18 mouse cellular contexts compared by ENCODE assay signal in the genomic region with DNA sequence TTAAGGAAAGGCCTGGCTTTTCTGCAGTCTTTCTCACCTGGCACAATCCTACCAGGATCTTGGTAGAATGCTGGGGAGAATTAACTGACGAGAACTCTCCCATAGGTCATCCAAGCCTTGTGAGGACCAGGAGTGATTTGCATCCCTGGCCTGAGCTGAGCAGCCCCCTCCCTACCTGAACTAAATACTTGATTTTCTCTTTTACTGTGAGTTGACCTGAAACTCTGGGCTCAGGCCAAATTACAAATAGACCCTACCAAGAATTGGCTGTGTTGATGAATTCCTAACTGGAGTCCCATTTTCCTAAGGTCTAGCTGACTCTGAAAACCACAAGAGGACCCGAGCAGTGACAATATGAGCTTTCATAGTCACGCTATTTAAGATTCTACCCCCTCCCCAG. TPM values are rescaled to one million over a fixed set of nuclear protein-coding genes. Genes with fewer than 3 reads are reported as not detected.
DNase-seq lines count a peak whose midpoint lies in the region; ATAC-seq and TF ChIP-seq lines count a peak whose summit lies in the region.
"Had no signal": no experiment of that assay in that cellular context is flagged by ENCODE, and none has a peak within 500 bp of the region (broad histone marks: within the 10 kb centered on the region; RNA-seq: fewer than 3 reads in every experiment).

No protein-coding gene starts in this region.

- no peaks in the 10 kb centered on the region for H3K36me3 ChIP-seq in hindbrain, embryonic 16.5 days (ENCODE audit: control insufficient read depth, insufficient read depth, low read length)
- H3K36me3 ChIP-seq in hindbrain, embryonic 10.5 days = no peaks in the 10 kb centered on the region
- no peaks in the 10 kb centered on the region for H3K36me3 ChIP-seq in midbrain, postnatal 0 days (ENCODE audit: insufficient read depth, low read length)
- H3K36me3 ChIP-seq in midbrain, embryonic 13.5 days = no peaks in the 10 kb centered on the region
- H3K36me3 ChIP-seq: hindbrain, embryonic 15.5 days; limb, embryonic 12.5 days; liver, embryonic 15.5 days; midbrain, embryonic 10.5 days; neural tube, embryonic 12.5 days had no signal

- peak; percentile 70; the same call in 1 of the 2 replicates for ATAC-seq in hindbrain, embryonic 16.5 days
- no peak for ATAC-seq in midbrain, postnatal 0 days (ENCODE audit: low FRiP score)
- no peak for ATAC-seq in midbrain, embryonic 13.5 days
- ATAC-seq: forebrain, embryonic 14.5 days; intestine, postnatal 0 days had no signal

- no peaks in the 10 kb centered on the region; the same call in 1 of the 2 replicates for H3K4me1 ChIP-seq in hindbrain, embryonic 16.5 days (ENCODE audit: control insufficient read depth, insufficient read depth, low read depth, low read length)
- H3K4me1 ChIP-seq in hindbrain, embryonic 10.5 days (replicated peaks) = no peaks in the 10 kb centered on the region
- H3K4me1 ChIP-seq in midbrain, postnatal 0 days (ENCODE audit: insufficient read depth, low read length) = no peaks in the 10 kb centered on the region
- no peaks in the 10 kb centered on the region for H3K4me1 ChIP-seq in midbrain, embryonic 13.5 days (replicated peaks)
- H3K4me1 ChIP-seq: liver, embryonic 15.5 days; midbrain, embryonic 10.5 days; neural tube, embryonic 12.5 days had no signal

- TF ChIP-seq CTCF in gastrocnemius, adult 2 months (IDR thresholded peaks at IDR 0.05) = no peak
- no peak for TF ChIP-seq CTCF in midbrain, postnatal 0 days (IDR thresholded peaks at IDR 0.05)

- no peak for DNase-seq in gastrocnemius, adult 2 months
- DNase-seq in gastrocnemius, postnatal 14 days = no peak
- DNase-seq in hindbrain, embryonic 10.5 days (ENCODE audit: low spot score) = no peak
- DNase-seq in midbrain, postnatal 0 days (ENCODE audit: low spot score) = peak; percentile 24
- no peak for DNase-seq in frontal cortex, postnatal 14 days (ENCODE audit: low spot score in 2 of 2)
- DNase-seq: cerebellum, postnatal 36 days; gastrocnemius, postnatal 36 days; right cerebral cortex, adult 18-20 months had no signal

- H3K4me2 ChIP-seq in hindbrain, embryonic 16.5 days (ENCODE audit: low read length) = no peak overlapping the region
- no peak overlapping the region for H3K4me2 ChIP-seq in midbrain, postnatal 0 days (ENCODE audit: low read depth, low read length, poor library complexity, severe bottlenecking)
- no peak overlapping the region for H3K4me2 ChIP-seq in midbrain, embryonic 13.5 days (replicated peaks)
- H3K4me2 ChIP-seq: hindbrain, embryonic 15.5 days; limb, embryonic 12.5 days; liver, embryonic 15.5 days; neural tube, embryonic 12.5 days had no signal

- H3K9me3 ChIP-seq in hindbrain, embryonic 16.5 days (ENCODE audit: control insufficient read depth, low read length) = no peaks in the 10 kb centered on the region
- 0 out of 2 replicates have a peak, but pooled peaks cover 4% of the 10 kb centered on the region for H3K9me3 ChIP-seq in hindbrain, embryonic 10.5 days
- no peaks in the 10 kb centered on the region for H3K9me3 ChIP-seq in midbrain, postnatal 0 days (ENCODE audit: low read length)
- 0 out of 2 replicates have a peak, but pooled peaks cover 5% of the 10 kb centered on the region for H3K9me3 ChIP-seq in midbrain, embryonic 13.5 days
- H3K9me3 ChIP-seq: hindbrain, embryonic 15.5 days; liver, embryonic 15.5 days; neural tube, embryonic 12.5 days had no signal

- H3K9ac ChIP-seq in hindbrain, embryonic 16.5 days (ENCODE audit: low read depth, low read length) = no peak overlapping the region
- no peak overlapping the region for H3K9ac ChIP-seq in midbrain, postnatal 0 days (replicated peaks; ENCODE audit: low read length, poor library complexity, severe bottlenecking)
- no peak overlapping the region for H3K9ac ChIP-seq in midbrain, embryonic 13.5 days (replicated peaks)
- H3K9ac ChIP-seq: hindbrain, embryonic 15.5 days; limb, embryonic 12.5 days; liver, embryonic 15.5 days; neural tube, embryonic 12.5 days had no signal

- no peak overlapping the region for H3K4me3 ChIP-seq in gastrocnemius, adult 2 months
- H3K4me3 ChIP-seq in hindbrain, embryonic 16.5 days (ENCODE audit: low read length) = no peak overlapping the region
- H3K4me3 ChIP-seq in hindbrain, embryonic 10.5 days = no peak overlapping the region
- no peak overlapping the region for H3K4me3 ChIP-seq in midbrain, postnatal 0 days (ENCODE audit: low read depth, low read length)
- no peak overlapping the region for H3K4me3 ChIP-seq in midbrain, embryonic 13.5 days (replicated peaks)
- H3K4me3 ChIP-seq: hindbrain, embryonic 15.5 days; limb, embryonic 12.5 days; liver, embryonic 15.5 days; midbrain, embryonic 10.5 days; neural tube, embryonic 12.5 days had no signal

- H3K27me3 ChIP-seq in hindbrain, embryonic 16.5 days (replicated peaks; ENCODE audit: control insufficient read depth, insufficient read depth, low read length) = no peaks in the 10 kb centered on the region
- no peaks in the 10 kb centered on the region for H3K27me3 ChIP-seq in hindbrain, embryonic 10.5 days (ENCODE audit: insufficient read depth, poor library complexity, severe bottlenecking)
- no peaks in the 10 kb centered on the region for H3K27me3 ChIP-seq in midbrain, postnatal 0 days (ENCODE audit: insufficient read depth, low read length)
- H3K27me3 ChIP-seq in midbrain, embryonic 13.5 days = no peaks in the 10 kb centered on the region
- H3K27me3 ChIP-seq: hindbrain, embryonic 15.5 days; limb, embryonic 12.5 days; liver, embryonic 15.5 days; neural tube, embryonic 12.5 days had no signal

- intact Hi-C loops in gastrocnemius, adult 2 months (cut with DNase I) = no loop called here
- intact Hi-C loops in gastrocnemius, postnatal 14 days (cut with DNase I; ENCODE audit: low total_unique reads) = no loop called here

- WGBS in hindbrain, embryonic 16.5 days = 61% methylated on average over 3 of the region's 3 CpGs
- WGBS in hindbrain, embryonic 10.5 days = 72% methylated on average over 3 of the region's 3 CpGs
- WGBS in midbrain, postnatal 0 days = 73% methylated on average over 3 of the region's 3 CpGs
- WGBS in midbrain, embryonic 13.5 days = 74% methylated on average over 3 of the region's 3 CpGs

- H3K27ac ChIP-seq in gastrocnemius, adult 2 months = peak overlapping the region; percentile 76
- H3K27ac ChIP-seq in hindbrain, embryonic 16.5 days (ENCODE audit: low read depth, low read length) = no peak overlapping the region
- H3K27ac ChIP-seq in hindbrain, embryonic 10.5 days = no peak overlapping the region
- H3K27ac ChIP-seq in midbrain, postnatal 0 days (ENCODE audit: low read depth, low read length) = no peak overlapping the region
- H3K27ac ChIP-seq in midbrain, embryonic 13.5 days = no peak overlapping the region
- H3K27ac ChIP-seq: hindbrain, embryonic 15.5 days; kidney, postnatal 0 days; limb, embryonic 12.5 days; liver, embryonic 15.5 days; midbrain, embryonic 10.5 days; neural tube, embryonic 12.5 days had no signal

RNA-seq across cellular contexts. Expression of gene Adamts9, which starts 25.4 kb away (rescaled TPM):
- 1 to 10 TPM; 8.5 to 8.9 TPM for total RNA-seq in gastrocnemius, adult 2 months (2021)
- total RNA-seq in gastrocnemius, postnatal 14 days (2021) = 10 to 100 TPM; 11.7 to 19.0 TPM
- 1.6 and 1.9 TPM in 2 replicates for polyA plus RNA-seq in hindbrain, embryonic 16.5 days (2015; fragmentation: Nextera tagmentation; extraction: Ambion mirVana)
- polyA plus RNA-seq in hindbrain, embryonic 10.5 days (2016; fragmentation: Nextera tagmentation; extraction: Ambion mirVana) = 2.1 and 2.3 TPM in 2 replicates
- 8.3 and 9.4 TPM in 2 replicates for total RNA-seq in midbrain, postnatal 0 days (2014; rRNA removed)
- 0.81 and 2.0 TPM in 2 replicates for polyA plus RNA-seq in midbrain, postnatal 0 days (2015; fragmentation: Nextera tagmentation; extraction: Ambion mirVana)
- polyA plus RNA-seq in midbrain, embryonic 13.5 days (2015; fragmentation: Nextera tagmentation; extraction: Ambion mirVana) = 0.89 and 1.1 TPM in 2 replicates
